Mouse (Mus musculus) naive thymus-derived CD4-positive, alpha-beta T cell, adult 2 months (primary cell): ENCODE measurements around the gene Oas3.
"Not testable (repeated sequence)": the region's sequence is repeated elsewhere in the genome, so short reads cannot be mapped to it uniquely, and the experiment has no call there.

ENCODE experiments used
- DNase-seq: peaks from one replicate; pipeline ENCODE4 v3.0.0-alpha.2; 2011; ENCODE audit warnings: low read depth

Gene Oas3

GRCm38 (mm10) chr5:120777478-120777877 lies at the start of gene Oas3:
Gene Oas3, minus strand, starts transcription at chr5:120777661.
- DNase-seq = peak; percentile 63

- DNase-seq = no peak
Observed at GRCm38 (mm10) chr5:120818999-120819398, 41.5 kb upstream of the Oas3 start.

- DNase-seq = peak; percentile 82
Observed at GRCm38 (mm10) chr5:120815949-120816348, 38.5 kb upstream of the Oas3 start.

GRCm38 (mm10) chr5:120813023-120813422 lies 35.6 kb upstream of the Oas3 start:
- DNase-seq = peak; percentile 26

GRCm38 (mm10) chr5:120811951-120812819 lies 34.7 kb upstream of the Oas3 start, which contains the start of gene Oas1c:
Gene Oas1c, minus strand, starts transcription at chr5:120812514.
- peak; percentile 90 for DNase-seq

- DNase-seq = no peak
Observed at GRCm38 (mm10) chr5:120809171-120809570, 31.7 kb upstream of the Oas3 start.

- peak; percentile 89 for DNase-seq
Observed at GRCm38 (mm10) chr5:120806458-120806857, 29.0 kb upstream of the Oas3 start.

- DNase-seq = no peak
Observed at GRCm38 (mm10) chr5:120803596-120803995, 26.1 kb upstream of the Oas3 start.

GRCm38 (mm10) chr5:120798943-120799342 lies 21.5 kb upstream of the Oas3 start:
- not testable (repeated sequence) for DNase-seq

- not testable (repeated sequence) for DNase-seq
Observed at GRCm38 (mm10) chr5:120798147-120798546, 20.7 kb upstream of the Oas3 start.

- not testable (repeated sequence) for DNase-seq
Observed at GRCm38 (mm10) chr5:120795480-120796034, 18.1 kb upstream of the Oas3 start, which contains the start of gene Oas1e. Gene Oas1e, minus strand, starts transcription at chr5:120795530.

GRCm38 (mm10) chr5:120793043-120793442 lies 15.6 kb upstream of the Oas3 start:
- peak; percentile 78 for DNase-seq

GRCm38 (mm10) chr5:120787042-120787441 lies 9.6 kb upstream of the Oas3 start:
- no peak for DNase-seq

GRCm38 (mm10) chr5:120782446-120782845 lies 5.0 kb upstream of the Oas3 start:
- DNase-seq = no peak

- peak; percentile 50 for DNase-seq
Observed at GRCm38 (mm10) chr5:120781646-120782045, 4.2 kb upstream of the Oas3 start.

GRCm38 (mm10) chr5:120779922-120780321 lies 2.5 kb upstream of the Oas3 start:
- no peak for DNase-seq

- peak; percentile 39 for DNase-seq
Observed at GRCm38 (mm10) chr5:120778941-120779340, 1.5 kb upstream of the Oas3 start.

GRCm38 (mm10) chr5:120776801-120777200 lies 660 bp downstream of the Oas3 start:
- DNase-seq = peak; percentile 39

- DNase-seq = peak; percentile 91
Observed at GRCm38 (mm10) chr5:120775287-120775985, 2.0 kb downstream of the Oas3 start.

GRCm38 (mm10) chr5:120769396-120769795 lies 8.1 kb downstream of the Oas3 start:
- no peak for DNase-seq

- DNase-seq = no peak
Observed at GRCm38 (mm10) chr5:120765010-120765409, 12.5 kb downstream of the Oas3 start.

- DNase-seq = no peak
Observed at GRCm38 (mm10) chr5:120761901-120762300, 15.6 kb downstream of the Oas3 start.

- DNase-seq = no peak
Observed at GRCm38 (mm10) chr5:120754215-120754614, 23.2 kb downstream of the Oas3 start.
